9 mouse cellular contexts compared by ENCODE assay signal in the genomic region with DNA sequence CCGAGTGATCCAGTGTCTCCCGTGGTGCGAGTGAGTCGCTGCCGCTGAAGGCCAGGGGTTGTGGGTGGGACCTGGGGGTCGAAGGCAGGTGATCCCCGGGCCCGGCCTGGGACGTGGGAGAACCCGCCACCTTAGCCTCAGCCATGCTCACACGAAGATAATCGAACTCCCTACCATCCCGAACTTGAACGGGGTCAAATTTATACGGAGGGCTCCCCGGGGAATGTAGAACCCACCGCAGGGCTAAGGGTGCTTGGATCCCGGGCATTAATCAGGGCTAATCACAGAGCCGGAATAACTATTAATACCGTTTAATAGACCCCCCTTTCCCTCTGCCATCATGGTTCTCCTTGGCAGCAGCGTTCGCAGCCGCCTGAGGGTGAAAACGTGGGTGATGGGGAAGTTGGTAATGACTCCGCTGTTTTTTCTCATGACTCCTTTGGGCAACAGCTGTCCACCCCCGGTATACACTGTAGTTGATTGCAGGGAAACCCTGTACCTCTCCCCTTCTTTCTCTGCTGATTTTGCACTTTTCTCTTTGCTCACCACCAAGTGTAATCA. TPM values are rescaled to one million over a fixed set of nuclear protein-coding genes. Genes with fewer than 3 reads are reported as not detected.
A peak's percentile ranks its signal among the peaks of the same experiment; 100 is the strongest.
DNase-seq lines count a peak whose midpoint lies in the region; ATAC-seq and TF ChIP-seq lines count a peak whose summit lies in the region.
"Had no signal": no experiment of that assay in that cellular context is flagged by ENCODE, and none has a peak within 500 bp of the region (broad histone marks: within the 10 kb centered on the region; RNA-seq: fewer than 3 reads in every experiment).

No protein-coding gene starts in this region.

- peak; percentile 57 for ATAC-seq in common myeloid progenitor, adult 5-6 weeks (replicated peaks; ENCODE audit: low read depth, poor library complexity, severe bottlenecking)
- ATAC-seq in heart, embryonic 11.5 days (replicated peaks; ENCODE audit: insufficient number of reproducible peaks, low FRiP score, low TSS enrichment): no peak

- H3K79me2 ChIP-seq in MEL (ENCODE audit: control insufficient read depth, insufficient read depth, low read length, poor library complexity): peaks cover 46% of the 10 kb centered on the region

- TF ChIP-seq EP300 in MEL (IDR thresholded peaks at IDR 0.05; ENCODE audit: low read depth in 1 of 2, low read length in 2 of 2): no peak

- H3K27ac ChIP-seq in MEL (ENCODE audit: control insufficient read depth, low read depth, low read length): peak overlapping the region; percentile 98
- peak overlapping the region; percentile 99; the same call in 1 of the 2 replicates for H3K27ac ChIP-seq in heart, embryonic 11.5 days (ENCODE audit: low read depth, low read length)

- H3K9ac ChIP-seq in MEL (ENCODE audit: control insufficient read depth, low read depth, low read length, poor library complexity, severe bottlenecking): peak overlapping the region; percentile 98
- peak overlapping the region; percentile 97 for H3K9ac ChIP-seq in heart, embryonic 11.5 days (ENCODE audit: low read depth, low read length)

- no peak for TF ChIP-seq CTCF in MEL (IDR thresholded peaks at IDR 0.05 in 2 of 3, conservative IDR thresholded peaks at IDR 0.05 in 1 of 3; ENCODE audit: control insufficient read depth in 1 of 3, insufficient read depth in 1 of 3, low read depth in 2 of 3, low read length in 3 of 3, poor library complexity in 1 of 3, severe bottlenecking in 1 of 3)

- peak overlapping the region; percentile 90 for H3K4me2 ChIP-seq in heart, embryonic 11.5 days

- H3K27me3 ChIP-seq in MEL (ENCODE audit: control insufficient read depth in 1 of 2, insufficient read depth in 2 of 2, low read length in 2 of 2): no peaks in the 10 kb centered on the region
- H3K27me3 ChIP-seq in heart, embryonic 11.5 days (ENCODE audit: control insufficient read depth, insufficient read depth, low read length): no peaks in the 10 kb centered on the region

- DNase-seq in 3134 (ENCODE audit: extremely low read depth, insufficient read length, low spot score): peak; percentile 48
- peak; percentile 89 for DNase-seq in MEL (ENCODE audit: low read depth, low spot score)
- peak; percentile 37 for DNase-seq in kidney, postnatal 10 days
- peak; percentile 14 for DNase-seq in lung, postnatal 14 days
- DNase-seq in retina, embryonic 14.5 days (ENCODE audit: low spot score): peak; percentile 36
- DNase-seq in urinary bladder, postnatal 25 days (ENCODE audit: low spot score): peak; percentile 23

- peaks cover 8 to 12% of the 10 kb centered on the region in 2 experiments for H3K4me1 ChIP-seq in MEL (ENCODE audit: control insufficient read depth in 1 of 2, insufficient read depth in 2 of 2, low read length in 2 of 2)
- peaks cover 4% of the 10 kb centered on the region; the same call in 1 of the 2 replicates for H3K4me1 ChIP-seq in heart, embryonic 11.5 days (ENCODE audit: control insufficient read depth, insufficient read depth, low read length)

- no peaks in the 10 kb centered on the region for H3K9me3 ChIP-seq in MEL (replicated peaks; ENCODE audit: insufficient read depth, low read length)
- no peaks in the 10 kb centered on the region for H3K9me3 ChIP-seq in heart, embryonic 11.5 days (replicated peaks; ENCODE audit: control insufficient read depth, low read length)

- peak overlapping the region; percentile 82 to 100 for H3K4me3 ChIP-seq in MEL (ENCODE audit: control insufficient read depth in 1 of 2, insufficient read depth in 1 of 2, low read depth in 2 of 2, low read length in 2 of 2)
- H3K4me3 ChIP-seq in heart, embryonic 11.5 days (ENCODE audit: low read depth, low read length): peak overlapping the region; percentile 94

- TF ChIP-seq POLR2A in MEL (IDR thresholded peaks at IDR 0.05; ENCODE audit: control insufficient read depth in 1 of 2, insufficient read depth in 1 of 2, low read depth in 1 of 2, low read length in 2 of 2, poor library complexity in 1 of 2): peak; percentile 40 to 73; a peak in 3 of 4 replicates

- H3K36me3 ChIP-seq in MEL (ENCODE audit: control insufficient read depth in 1 of 2, insufficient read depth in 2 of 2, low read length in 2 of 2): peaks cover 25 to 30% of the 10 kb centered on the region in 2 experiments
- H3K36me3 ChIP-seq in heart, embryonic 11.5 days (ENCODE audit: control insufficient read depth, insufficient read depth, low read length): peaks cover 2% of the 10 kb centered on the region

- WGBS in heart, embryonic 11.5 days (ENCODE audit: insufficient replicate concordance): under 1% methylated on average over 26 of the region's 26 CpGs

- no peak for TF ChIP-seq RAD21 in MEL (IDR thresholded peaks at IDR 0.05; ENCODE audit: low read depth, low read length)

TF ChIP-seq in MEL, 35 proteins besides CTCF, POLR2A, EP300 and RAD21:
- peak; percentile 80 for TF ChIP-seq MYC (IDR thresholded peaks at IDR 0.05; ENCODE audit: low read depth, low read length)
- peak; percentile 96 for TF ChIP-seq SIN3A (IDR thresholded peaks at IDR 0.05; ENCODE audit: low read length)
- no peak for TF ChIP-seq ZC3H11A (IDR thresholded peaks at IDR 0.05; ENCODE audit: low read depth, low read length)
- peak; percentile 95 for TF ChIP-seq ETS1 (IDR thresholded peaks at IDR 0.05; ENCODE audit: low read depth, low read length)
- TF ChIP-seq BHLHE40 (IDR thresholded peaks at IDR 0.05; ENCODE audit: borderline replicate concordance, low read depth, low read length): no peak
- peak; percentile 75 for TF ChIP-seq MAX (IDR thresholded peaks at IDR 0.05; ENCODE audit: low read length)
- TF ChIP-seq KAT2A (conservative IDR thresholded peaks at IDR 0.05; ENCODE audit: low read depth, low read length): no peak
- TF ChIP-seq ZKSCAN1 (IDR thresholded peaks at IDR 0.05; ENCODE audit: low read depth, low read length): no peak
- peak; percentile 97 for TF ChIP-seq MXI1 (IDR thresholded peaks at IDR 0.05; ENCODE audit: low read depth, low read length)
- TF ChIP-seq TBP (IDR thresholded peaks at IDR 0.05; ENCODE audit: low read depth, low read length): no peak
- 0 out of 2 replicates have a peak, but pooled peaks have one; percentile 2 for TF ChIP-seq TCF12 (IDR thresholded peaks at IDR 0.05; ENCODE audit: low read depth, low read length)
- no peak for TF ChIP-seq CHD2 (IDR thresholded peaks at IDR 0.05; ENCODE audit: low read length)
TF ChIP-seq in MEL: peak in this region for 6.

RNA-seq across cellular contexts. Expression of gene BC005537, which starts 0.8 kb away (rescaled TPM):
- total RNA-seq in MEL (2012; rRNA removed): 32.7 and 39.5 TPM in 2 replicates
- 10 to 100 TPM; 48.8 to 62.6 TPM for polyA plus RNA-seq in MEL (2012; ENCODE audit: insufficient read depth in 1 of 2, insufficient read length in 2 of 2, low read depth in 1 of 2, low replicate concordance in 2 of 2, missing spikeins in 1 of 2)
- 66.1 and 86.8 TPM in 2 replicates for total RNA-seq in common myeloid progenitor, adult 5-6 weeks (2017)
- 11.1 and 19.2 TPM in 2 replicates for polyA plus RNA-seq in heart, embryonic 11.5 days (2014; fragmentation: Nextera tagmentation; extraction: Ambion mirVana)

RNA-seq across cellular contexts. Expression of gene Acot13, which starts 29.1 kb away (rescaled TPM):
- total RNA-seq in MEL (2012; rRNA removed): 45.7 and 51.8 TPM in 2 replicates
- 10 to 100 TPM in 1 of 2 experiments, not detected in 1; 57.3 TPM for polyA plus RNA-seq in MEL (2012; ENCODE audit: insufficient read depth in 1 of 2, insufficient read length in 2 of 2, low read depth in 1 of 2, low replicate concordance in 2 of 2, missing spikeins in 1 of 2)
- 40.9 and 43.1 TPM in 2 replicates for total RNA-seq in common myeloid progenitor, adult 5-6 weeks (2017)
- 196 and 201 TPM in 2 replicates for polyA plus RNA-seq in heart, embryonic 11.5 days (2014; fragmentation: Nextera tagmentation; extraction: Ambion mirVana)

RNA-seq across cellular contexts. Expression of gene Tdp2, which starts 29.3 kb away (rescaled TPM):
- total RNA-seq in MEL (2012; rRNA removed): 33.1 and 36.9 TPM in 2 replicates
- 10 to 100 TPM in 1 of 2 experiments, not detected in 1; 45.3 TPM for polyA plus RNA-seq in MEL (2012; ENCODE audit: insufficient read depth in 1 of 2, insufficient read length in 2 of 2, low read depth in 1 of 2, low replicate concordance in 2 of 2, missing spikeins in 1 of 2)
- total RNA-seq in common myeloid progenitor, adult 5-6 weeks (2017): 70.6 and 71.9 TPM in 2 replicates
- 40.8 and 44.9 TPM in 2 replicates for polyA plus RNA-seq in heart, embryonic 11.5 days (2014; fragmentation: Nextera tagmentation; extraction: Ambion mirVana)

RNA-seq across cellular contexts. Expression of gene Gmnn, which starts 40.5 kb away (rescaled TPM):
- 119 and 127 TPM in 2 replicates for total RNA-seq in MEL (2012; rRNA removed)
- 100 to 1,000 TPM; 129 to 155 TPM for polyA plus RNA-seq in MEL (2012; ENCODE audit: insufficient read depth in 1 of 2, insufficient read length in 2 of 2, low read depth in 1 of 2, low replicate concordance in 2 of 2, missing spikeins in 1 of 2)
- total RNA-seq in common myeloid progenitor, adult 5-6 weeks (2017): 183 and 210 TPM in 2 replicates
- polyA plus RNA-seq in heart, embryonic 11.5 days (2014; fragmentation: Nextera tagmentation; extraction: Ambion mirVana): 116 and 127 TPM in 2 replicates

RNA-seq across cellular contexts. Expression of gene D130043K22Rik, which starts 42.7 kb away (rescaled TPM):
- not detected in 2 replicates for total RNA-seq in MEL (2012; rRNA removed)
- polyA plus RNA-seq in MEL (2012; ENCODE audit: insufficient read depth in 1 of 2, insufficient read length in 2 of 2, low read depth in 1 of 2, low replicate concordance in 2 of 2, missing spikeins in 1 of 2): not detected
- total RNA-seq in common myeloid progenitor, adult 5-6 weeks (2017): not detected in 2 replicates
- polyA plus RNA-seq in heart, embryonic 11.5 days (2014; fragmentation: Nextera tagmentation; extraction: Ambion mirVana): not detected in 2 replicates
- total RNA-seq: gastrocnemius, postnatal 36 days had no signal

Comparison
In these comparisons a context has a peak if more than half of its experiments do, and no peak if none do; other contexts are left out.
1. DNase-seq: peak in every context shown above with its lines; median percentile 89 in MEL; 48 in 3134; 37 in kidney, postnatal 10 days; 36 in retina, embryonic 14.5 days; 23 in urinary bladder, postnatal 25 days; 14 in lung, postnatal 14 days.